Mouse (Mus musculus): Measurements from ENCODE around the gene Tmem132a.
A peak's percentile ranks its signal among the peaks of the same experiment; 100 is the strongest.

DNA sequence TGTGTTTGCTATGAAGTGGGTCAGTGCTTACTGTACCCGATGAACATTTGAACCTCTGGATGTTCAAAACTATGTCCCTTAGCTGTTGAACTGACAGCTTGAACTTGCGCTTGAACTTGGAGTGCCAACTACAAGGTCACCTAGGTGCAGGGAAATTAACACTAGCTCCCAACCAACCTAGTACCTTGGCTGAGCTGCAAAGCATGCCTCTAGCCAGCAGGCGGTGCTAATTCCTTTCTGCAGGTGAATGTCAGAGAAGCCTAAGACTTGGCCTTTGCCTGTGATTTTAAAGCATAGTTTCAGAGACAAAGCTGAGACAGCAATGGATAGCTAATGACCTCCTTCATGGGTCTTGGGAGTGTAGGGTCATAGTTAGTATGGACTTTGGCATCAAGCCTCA lies 38.2 kb upstream of the Tmem132a start:
- TF ChIP-seq EP300 (IDR thresholded peaks at IDR 0.05; ENCODE audit: insufficient read depth, low read depth, low read length) (peak; percentile 63; the same call in 1 of the 2 replicates), POLR2A (IDR thresholded peaks at IDR 0.05; ENCODE audit: insufficient read depth, low read depth, low read length) (no peak)
